Mouse (Mus musculus) liver, postnatal 0 days (tissue): ENCODE measurements at regions not wholly inside any gene's neighbourhood (a gene's known extent, or its start where the extent isn't known, plus 50 kb on each side); places are given as distances from the start of the nearest gene placed in this dataset.

Experiments
- CTCF ChIP-seq: sonication (generic); IDR thresholded peaks from 2 replicates; pipeline ENCODE4 v1.5.1; 2016; ENCODE audit warnings: antibody characterized with exemption, low read depth
- EP300 ChIP-seq: IDR thresholded peaks from 2 replicates; pipeline ENCODE4 v1.6.1; 2016; ENCODE audit warnings: antibody characterized with exemption, low read depth, mild to moderate bottlenecking

DNA sequence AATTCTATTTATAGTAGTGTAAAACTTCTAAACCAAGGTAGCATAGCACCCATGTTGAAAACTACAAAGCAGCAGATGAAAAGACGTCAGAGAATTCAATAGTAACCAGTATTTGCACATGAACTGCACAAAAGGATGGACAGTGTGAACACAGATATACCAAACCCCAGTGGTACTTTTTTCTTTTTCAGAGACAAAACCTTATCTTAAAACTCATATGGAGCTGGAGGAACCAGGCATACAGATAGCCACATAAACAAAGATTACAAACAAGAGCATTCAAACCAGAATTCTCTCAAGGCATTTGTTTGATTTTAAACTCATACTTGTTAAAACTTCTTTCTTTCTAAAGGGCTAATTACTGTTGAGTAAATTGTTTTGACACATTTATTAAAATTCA lies 72.5 kb upstream of the Nck2 start:
- no peak for TF ChIP-seq CTCF
- peak; percentile 34; the same call in 1 of the 2 replicates for TF ChIP-seq EP300
